Mouse (Mus musculus): ENCODE results near the gene Cacng6. TPM values are rescaled to one million over a fixed set of nuclear protein-coding genes. Genes with fewer than 3 reads are reported as not detected.

Cacng6 gene
- not detected in 2 replicates for polyA plus RNA-seq (2015; fragmentation: Nextera tagmentation; extraction: Ambion mirVana)

DNA sequence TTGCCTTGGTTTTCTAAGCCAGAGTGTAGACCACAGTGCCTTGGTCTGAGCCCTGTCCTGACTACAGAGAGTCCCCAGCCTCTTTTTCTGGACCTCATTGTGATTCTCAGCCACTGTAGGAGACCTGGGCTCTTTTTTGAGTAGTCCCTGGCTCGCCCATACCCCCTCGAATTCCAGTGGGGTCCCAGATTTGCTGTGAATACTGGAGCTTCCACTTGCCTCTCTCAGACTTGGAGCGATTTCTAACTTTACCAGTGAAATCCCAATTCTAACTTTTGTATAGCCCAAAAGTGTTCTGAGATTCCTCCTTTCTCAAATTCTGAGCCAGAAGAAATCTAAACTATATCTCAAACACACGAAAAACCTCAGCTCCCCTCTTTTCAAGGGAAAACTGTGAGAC is at the start of gene Cacng6:
Cacng6 (plus strand) TSS at position 301 of the 400 bp plus-strand sequence.
- peak within 1 kb of the TSS; percentile 45 for H3K9ac ChIP-seq
- H3K4me1 ChIP-seq = peaks cover 8% of the 10 kb centered on the region; the same call in 1 of the 2 replicates
- peak within 1 kb of the TSS; percentile 28 for H3K4me3 ChIP-seq
- peak within 1 kb of the TSS; percentile 59 for H3K4me2 ChIP-seq
- H3K27ac ChIP-seq = no peak within 1 kb of the TSS
- ATAC-seq = 0 out of 2 replicates have a peak, but pooled peaks have one; percentile 9
- H3K27me3 ChIP-seq = peaks cover 39% of the 10 kb centered on the region
- H3K36me3 ChIP-seq (ENCODE audit: poor library complexity, severe bottlenecking) = no peaks in the 10 kb centered on the region
- no peaks in the 10 kb centered on the region for H3K9me3 ChIP-seq (replicated peaks)
- WGBS = 33% methylated on average over 4 of the region's 4 CpGs

DNA sequence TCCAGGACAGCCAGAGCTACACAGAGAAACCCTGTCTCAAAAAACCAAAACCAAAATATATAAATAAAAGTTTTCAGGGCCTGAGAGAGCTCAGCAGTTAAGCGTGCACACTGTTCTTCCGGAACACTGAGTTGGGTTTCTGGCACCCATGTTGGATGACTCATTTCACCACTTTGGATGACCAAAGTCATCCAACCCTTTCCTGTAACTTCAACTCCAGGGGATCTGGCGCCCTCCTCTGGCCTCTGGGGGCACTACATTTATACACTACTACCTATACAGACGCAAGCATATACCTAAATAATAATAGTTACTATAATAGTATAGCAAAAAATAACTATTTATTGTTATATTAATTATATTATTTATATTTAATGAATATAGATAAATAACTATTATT is 47.2 kb upstream of the Cacng6 start:
- no peaks in the 10 kb centered on the region for H3K27me3 ChIP-seq
- H3K9ac ChIP-seq = no peak overlapping the region
- H3K4me3 ChIP-seq = no peak overlapping the region
- 49% methylated on average over 4 of the region's 4 CpGs for WGBS
- no peaks in the 10 kb centered on the region for H3K36me3 ChIP-seq (ENCODE audit: poor library complexity, severe bottlenecking)
- H3K27ac ChIP-seq = no peak overlapping the region
- ATAC-seq = no peak
- no peaks in the 10 kb centered on the region for H3K9me3 ChIP-seq (replicated peaks)
- H3K4me2 ChIP-seq = no peak overlapping the region
- H3K4me1 ChIP-seq = no peaks in the 10 kb centered on the region

DNA sequence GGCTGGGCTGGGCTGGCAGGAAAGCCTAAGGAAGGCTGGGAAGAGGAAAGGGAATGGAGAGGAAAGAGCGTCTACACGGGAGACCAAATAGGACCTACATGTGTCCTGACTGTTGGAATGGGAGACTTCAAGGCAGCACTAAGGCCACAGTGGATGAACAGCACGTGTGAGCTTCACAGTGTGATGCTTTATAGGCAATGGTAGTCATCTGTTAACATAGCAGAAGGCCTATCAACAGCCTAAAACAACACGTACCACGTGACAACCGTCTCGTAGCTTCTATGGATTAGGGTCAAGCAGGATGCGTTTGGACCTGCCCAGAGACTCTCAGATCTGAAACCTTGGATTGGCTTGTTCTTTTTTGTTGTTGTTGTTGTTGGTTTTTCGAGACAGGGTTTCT is 41.9 kb upstream of the Cacng6 start:
- H3K4me3 ChIP-seq = no peak overlapping the region
- no peaks in the 10 kb centered on the region for H3K27me3 ChIP-seq
- no peak overlapping the region for H3K4me2 ChIP-seq
- H3K9ac ChIP-seq = no peak overlapping the region
- H3K4me1 ChIP-seq = peaks cover 3% of the 10 kb centered on the region; the same call in 1 of the 2 replicates
- ATAC-seq = no peak
- WGBS = 91% methylated on average over 9 of the region's 9 CpGs
- no peaks in the 10 kb centered on the region for H3K9me3 ChIP-seq (replicated peaks)
- no peaks in the 10 kb centered on the region for H3K36me3 ChIP-seq (ENCODE audit: poor library complexity, severe bottlenecking)
- no peak overlapping the region for H3K27ac ChIP-seq

DNA sequence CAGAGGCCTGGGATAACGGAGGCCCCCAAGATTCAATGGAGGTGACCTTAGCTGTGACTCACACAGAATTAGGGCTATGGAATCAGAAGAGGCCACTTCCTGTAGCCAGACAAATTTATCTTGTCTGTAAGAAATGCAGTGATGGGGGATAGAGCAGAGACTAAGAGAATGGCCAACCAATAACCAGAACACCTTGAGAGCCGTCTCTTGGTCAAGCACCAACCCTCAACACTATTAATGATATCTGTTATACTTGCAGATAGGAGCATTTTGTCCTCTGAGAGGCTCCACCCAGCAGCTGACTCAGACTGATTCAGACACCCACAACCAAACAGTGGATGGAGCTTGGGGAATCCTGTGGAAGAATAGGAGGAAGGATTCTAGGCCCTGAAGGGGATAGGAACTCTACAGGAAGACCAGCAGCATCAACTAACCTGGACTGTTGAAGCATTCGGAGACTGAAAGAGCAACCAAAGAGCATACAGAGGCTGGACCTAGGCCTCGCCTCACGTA is 39.1 kb upstream of the Cacng6 start:
- Histone ChIP-seq H3K9ac (no peak overlapping the region), H3K4me2 (no peak overlapping the region), H3K4me3 (no peak overlapping the region), H3K27ac (no peak overlapping the region), H3K36me3 (ENCODE audit: poor library complexity, severe bottlenecking) (no peaks in the 10 kb centered on the region), H3K4me1 (peaks cover 17% of the 10 kb centered on the region), H3K9me3 (replicated peaks) (no peaks in the 10 kb centered on the region), H3K27me3 (no peaks in the 10 kb centered on the region)
- WGBS = 89% methylated on average over 5 of the region's 5 CpGs
- ATAC-seq = no peak

DNA sequence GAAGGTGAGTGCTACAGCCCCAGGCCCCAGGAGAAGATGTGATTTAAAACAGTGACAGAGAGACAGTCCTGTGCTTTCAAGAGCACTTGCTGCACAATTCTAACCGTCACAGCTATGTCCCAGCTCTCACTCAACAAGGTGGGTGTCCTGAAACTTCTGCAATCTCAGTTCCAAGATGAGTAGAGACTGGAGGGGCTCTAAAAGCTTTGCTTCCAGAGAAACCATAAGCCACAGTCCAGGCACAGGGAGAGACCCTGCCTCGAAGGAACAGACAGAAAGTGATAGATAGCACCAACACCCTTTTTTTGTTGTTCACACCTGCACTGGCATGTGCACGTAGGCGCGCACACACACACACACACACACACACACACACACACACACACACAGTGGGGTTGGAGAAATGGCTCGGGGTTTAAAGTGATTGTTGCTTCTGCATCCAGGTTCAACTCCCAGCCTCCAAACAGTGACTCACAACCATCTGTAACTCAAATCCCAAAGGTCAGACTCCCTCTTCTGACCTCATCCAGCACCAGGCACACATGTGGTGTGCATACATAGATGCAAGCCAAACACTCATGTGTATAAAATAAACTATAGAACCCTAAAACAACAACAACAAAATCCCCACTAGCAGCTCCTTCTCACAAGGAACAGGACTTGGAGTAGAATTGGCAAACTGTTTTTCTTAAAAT is 37.8 kb upstream of the Cacng6 start:
- no peak overlapping the region for H3K27ac ChIP-seq
- H3K27me3 ChIP-seq = no peaks in the 10 kb centered on the region
- no peak overlapping the region for H3K4me2 ChIP-seq
- H3K4me3 ChIP-seq = no peak overlapping the region
- H3K9me3 ChIP-seq (replicated peaks) = no peaks in the 10 kb centered on the region
- H3K4me1 ChIP-seq = peaks cover 19% of the 10 kb centered on the region
- 87% methylated on average over 6 of the region's 6 CpGs for WGBS
- no peak overlapping the region for H3K9ac ChIP-seq
- ATAC-seq = no peak
- no peaks in the 10 kb centered on the region for H3K36me3 ChIP-seq (ENCODE audit: poor library complexity, severe bottlenecking)

DNA sequence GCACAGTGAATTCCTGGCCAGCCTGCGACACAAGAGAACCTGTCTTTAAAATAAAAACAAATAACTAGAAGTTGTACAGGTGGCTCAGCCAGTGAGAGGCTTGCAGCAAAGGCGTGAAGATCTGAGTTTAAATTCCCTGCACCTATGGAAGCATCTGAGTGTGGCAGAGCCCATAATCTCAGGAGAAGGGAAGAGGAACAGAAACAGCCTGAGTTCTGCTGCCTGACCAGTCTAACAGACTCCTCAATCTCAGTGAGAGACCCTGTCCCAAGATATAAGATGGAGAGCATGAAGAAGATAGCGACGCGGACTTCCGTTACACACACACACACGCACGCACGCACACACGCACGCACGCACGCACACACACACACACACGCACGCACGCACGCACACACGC is 36.2 kb upstream of the Cacng6 start:
- ATAC-seq = no peak
- no peaks in the 10 kb centered on the region for H3K9me3 ChIP-seq (replicated peaks)
- H3K4me2 ChIP-seq = peak overlapping the region; percentile 86; the same call in 1 of the 2 replicates
- H3K27me3 ChIP-seq = no peaks in the 10 kb centered on the region
- H3K4me3 ChIP-seq = no peak overlapping the region
- H3K27ac ChIP-seq = no peak overlapping the region
- no peaks in the 10 kb centered on the region for H3K36me3 ChIP-seq (ENCODE audit: poor library complexity, severe bottlenecking)
- H3K4me1 ChIP-seq = peaks cover 35% of the 10 kb centered on the region
- WGBS = 88% methylated on average over 18 of the region's 18 CpGs
- no peak overlapping the region for H3K9ac ChIP-seq

DNA sequence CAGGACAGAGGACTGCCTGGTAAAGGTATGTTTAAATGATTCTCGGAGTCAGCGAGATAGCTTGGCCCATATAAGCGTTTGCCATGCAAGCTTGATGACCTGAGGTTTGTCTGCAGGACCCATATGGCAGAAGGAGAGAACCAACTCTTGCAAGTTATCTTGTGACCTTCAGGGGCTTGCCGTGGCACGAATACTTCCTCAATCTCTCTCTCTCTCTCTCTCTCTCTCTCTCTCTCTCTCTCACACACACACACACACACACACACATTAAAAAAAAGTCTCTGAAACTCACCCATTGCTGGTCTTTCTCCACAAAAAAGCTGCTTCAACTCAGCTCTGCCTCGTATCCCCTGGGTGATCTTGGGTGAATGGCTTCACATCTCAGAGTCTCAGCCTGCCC is 35.1 kb upstream of the Cacng6 start:
- Histone ChIP-seq H3K9me3 (replicated peaks) (no peaks in the 10 kb centered on the region), H3K4me3 (peak overlapping the region; percentile 52; the same call in 1 of the 2 replicates), H3K4me2 (peak overlapping the region; percentile 86), H3K36me3 (ENCODE audit: poor library complexity, severe bottlenecking) (peaks cover under 1% of the 10 kb centered on the region), H3K9ac (0 out of 2 replicates have a peak overlapping the region, but pooled peaks have one; percentile 30), H3K27me3 (no peaks in the 10 kb centered on the region), H3K4me1 (peaks cover 44% of the 10 kb centered on the region), H3K27ac (no peak overlapping the region)
- WGBS = 61% methylated on average over 6 of the region's 6 CpGs
- ATAC-seq = no peak

DNA sequence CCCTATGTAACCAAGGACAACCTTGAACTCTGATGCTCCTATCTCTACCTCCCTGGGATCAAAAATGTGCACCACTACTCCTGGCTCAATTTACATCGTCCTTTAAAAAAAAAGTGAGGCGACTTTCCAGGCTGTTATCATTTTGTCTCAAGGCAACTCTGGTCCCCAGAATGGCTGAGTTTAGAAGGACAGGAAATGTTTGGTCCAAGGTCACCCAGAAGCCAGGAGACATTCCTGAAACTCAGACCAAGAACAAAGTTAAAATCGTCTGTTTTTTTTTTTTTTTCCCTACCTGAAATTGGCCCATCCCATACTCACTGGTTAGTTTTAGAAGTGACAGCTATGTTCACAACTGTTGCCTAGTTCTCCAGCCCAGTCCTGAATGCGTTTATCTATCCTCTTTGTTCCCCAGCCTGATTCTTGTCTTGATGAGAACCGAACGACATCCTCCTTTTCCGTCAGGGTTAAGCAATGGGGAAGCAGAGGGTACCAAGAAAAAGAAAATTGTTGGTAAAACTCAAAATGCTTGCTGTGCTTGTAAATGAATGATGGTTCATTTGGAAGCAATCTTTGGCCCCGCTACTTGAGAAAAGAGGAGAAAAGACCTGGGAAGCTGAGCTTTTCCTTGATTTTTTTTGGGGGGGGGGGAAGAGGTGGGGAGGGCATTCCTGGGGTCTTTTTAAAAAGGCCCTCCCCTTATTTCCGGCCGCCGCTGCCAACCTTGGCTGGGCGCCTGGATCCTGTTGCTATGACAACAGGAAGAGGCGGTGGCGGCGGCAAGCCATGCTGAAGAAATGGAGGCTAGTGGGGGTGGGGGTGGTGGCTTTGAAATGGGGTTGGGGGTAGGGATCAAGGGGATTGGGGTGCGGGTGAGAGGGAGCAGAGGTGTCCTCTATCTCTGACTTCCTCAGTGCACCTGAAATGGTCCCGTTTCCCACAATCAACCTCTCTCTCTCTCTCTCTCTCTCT is 34.3 kb upstream of the Cacng6 start:
- Histone ChIP-seq H3K9ac (peak overlapping the region; percentile 77), H3K27ac (peak overlapping the region; percentile 44; the same call in 1 of the 2 replicates), H3K4me2 (peak overlapping the region; percentile 86), H3K9me3 (replicated peaks) (no peaks in the 10 kb centered on the region), H3K36me3 (ENCODE audit: poor library complexity, severe bottlenecking) (peaks cover 9% of the 10 kb centered on the region), H3K4me3 (peak overlapping the region; percentile 52), H3K4me1 (peaks cover 50% of the 10 kb centered on the region), H3K27me3 (no peaks in the 10 kb centered on the region)
- WGBS = 3% methylated on average over 16 of the region's 17 CpGs
- peak; percentile 65 for ATAC-seq

DNA sequence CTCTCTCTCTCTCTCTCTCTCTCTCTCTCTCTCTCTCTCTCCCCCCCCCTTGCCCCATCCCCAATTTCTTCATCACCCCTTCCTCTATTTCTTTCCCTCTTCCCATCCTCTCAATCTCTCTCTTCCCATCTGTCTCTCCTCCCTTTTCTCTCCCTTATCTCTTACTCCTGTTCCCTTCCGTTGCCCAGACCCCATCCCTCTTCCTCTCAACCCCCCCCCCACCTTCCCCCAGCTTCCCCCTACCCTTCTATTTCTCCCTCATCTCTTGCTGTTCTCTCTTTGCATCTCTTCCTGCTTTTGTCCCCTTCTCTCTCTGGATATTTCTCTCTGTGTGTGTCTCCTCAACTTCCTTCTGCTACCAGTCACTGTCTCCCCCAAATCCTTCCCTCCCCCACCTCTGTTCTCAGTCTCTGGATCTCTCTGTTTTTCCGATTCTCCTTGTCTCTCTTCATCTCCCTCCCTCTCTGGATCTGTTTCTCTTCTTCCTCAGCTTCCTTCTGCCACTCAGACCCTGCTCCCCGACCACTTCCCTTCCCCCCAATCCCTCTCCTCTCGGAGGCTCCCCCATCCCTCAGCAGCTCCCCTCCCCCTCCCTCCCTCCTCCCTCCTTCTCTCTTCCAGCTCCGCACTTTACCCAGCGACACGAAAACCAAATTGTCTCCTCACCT is 33.4 kb upstream of the Cacng6 start, which contains the start of gene Cacng8:
Cacng8 (plus strand) TSS at position 271 of the 668 bp plus-strand sequence.
- Histone ChIP-seq H3K27ac (peak within 1 kb of the TSS; percentile 72), H3K36me3 (ENCODE audit: poor library complexity, severe bottlenecking) (peaks cover 17% of the 10 kb centered on the region), H3K27me3 (no peaks in the 10 kb centered on the region), H3K4me1 (peaks cover 50% of the 10 kb centered on the region), H3K4me2 (peak within 1 kb of the TSS; percentile 86), H3K4me3 (peak within 1 kb of the TSS; percentile 52), H3K9ac (peak within 1 kb of the TSS; percentile 77), H3K9me3 (replicated peaks) (no peaks in the 10 kb centered on the region)
- peak; percentile 54 for ATAC-seq
- WGBS = 0% methylated on average over 7 of the region's 7 CpGs

DNA sequence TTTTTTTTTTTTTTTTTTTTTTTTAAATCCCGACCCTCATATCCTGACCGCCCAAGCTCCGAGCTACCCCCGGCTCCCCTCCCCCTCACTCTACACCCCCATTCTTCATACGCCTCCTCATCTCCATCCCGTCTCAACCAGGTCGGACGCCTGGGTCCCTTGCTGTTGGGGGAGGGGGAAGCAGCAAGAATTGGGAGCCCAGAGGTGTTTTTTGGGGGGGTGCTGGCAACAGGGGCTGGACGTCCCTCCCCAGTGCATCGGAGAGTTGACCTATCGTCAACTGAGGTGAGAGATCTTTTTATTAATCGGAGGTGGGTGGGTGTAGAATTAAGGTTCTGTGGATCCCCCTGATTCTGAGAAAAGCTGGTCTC is 32.9 kb upstream of the Cacng6 start:
- H3K27me3 ChIP-seq = no peaks in the 10 kb centered on the region
- WGBS = 1% methylated on average over 12 of the region's 12 CpGs
- ATAC-seq = peak; percentile 24
- H3K36me3 ChIP-seq (ENCODE audit: poor library complexity, severe bottlenecking) = peaks cover 20% of the 10 kb centered on the region
- H3K4me2 ChIP-seq = peak overlapping the region; percentile 86
- H3K27ac ChIP-seq = 0 out of 2 replicates have a peak overlapping the region, but pooled peaks have one; percentile 31
- peaks cover 50% of the 10 kb centered on the region for H3K4me1 ChIP-seq
- H3K9me3 ChIP-seq (replicated peaks) = no peaks in the 10 kb centered on the region
- peak overlapping the region; percentile 77 for H3K9ac ChIP-seq
- peak overlapping the region; percentile 52 for H3K4me3 ChIP-seq

DNA sequence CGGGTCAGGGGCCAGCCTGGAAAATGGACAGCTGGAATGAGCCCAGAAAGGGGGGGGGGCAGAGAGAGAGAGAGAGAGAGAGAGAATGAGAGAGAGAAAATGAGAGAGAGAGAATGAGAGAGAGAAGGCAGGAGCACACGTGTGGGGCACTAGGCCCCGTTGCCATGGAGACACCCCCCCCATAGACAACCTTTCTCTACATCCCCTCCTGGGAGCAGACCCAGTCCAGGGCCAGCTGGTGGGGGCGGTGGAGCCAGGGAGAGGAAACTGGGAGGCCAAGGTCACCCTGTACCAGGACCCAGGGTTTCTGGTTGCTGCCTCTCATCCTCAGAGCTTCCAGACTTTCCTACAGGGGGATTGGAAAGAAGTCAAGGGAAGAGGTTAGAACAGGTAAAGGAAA is 32.2 kb upstream of the Cacng6 start:
- peaks cover 25% of the 10 kb centered on the region for H3K36me3 ChIP-seq (ENCODE audit: poor library complexity, severe bottlenecking)
- H3K9me3 ChIP-seq (replicated peaks) = no peaks in the 10 kb centered on the region
- WGBS = 17% methylated on average over 4 of the region's 4 CpGs
- peak; percentile 45 for ATAC-seq
- 0 out of 2 replicates have a peak overlapping the region, but pooled peaks have one; percentile 2 for H3K27ac ChIP-seq
- H3K4me3 ChIP-seq = peak overlapping the region; percentile 52
- H3K4me1 ChIP-seq = peaks cover 49% of the 10 kb centered on the region
- H3K9ac ChIP-seq = peak overlapping the region; percentile 77
- H3K4me2 ChIP-seq = peak overlapping the region; percentile 86
- no peaks in the 10 kb centered on the region for H3K27me3 ChIP-seq
